Mouse (Mus musculus) CD4-positive naive resting alpha-beta T cell, adult 76 days (primary cell): ENCODE measurements around the gene Tnpo1. TPM values are rescaled to one million over a fixed set of nuclear protein-coding genes. Genes with fewer than 3 reads are reported as not detected.

Experiments
- total RNA-seq: library from RNA; stranded (reverse); gene quantifications from one replicate; pipeline ENCODE4 v1.2.4, GENCODE M21; 2023

The Tnpo1 gene
- 104 TPM for total RNA-seq

DNA sequence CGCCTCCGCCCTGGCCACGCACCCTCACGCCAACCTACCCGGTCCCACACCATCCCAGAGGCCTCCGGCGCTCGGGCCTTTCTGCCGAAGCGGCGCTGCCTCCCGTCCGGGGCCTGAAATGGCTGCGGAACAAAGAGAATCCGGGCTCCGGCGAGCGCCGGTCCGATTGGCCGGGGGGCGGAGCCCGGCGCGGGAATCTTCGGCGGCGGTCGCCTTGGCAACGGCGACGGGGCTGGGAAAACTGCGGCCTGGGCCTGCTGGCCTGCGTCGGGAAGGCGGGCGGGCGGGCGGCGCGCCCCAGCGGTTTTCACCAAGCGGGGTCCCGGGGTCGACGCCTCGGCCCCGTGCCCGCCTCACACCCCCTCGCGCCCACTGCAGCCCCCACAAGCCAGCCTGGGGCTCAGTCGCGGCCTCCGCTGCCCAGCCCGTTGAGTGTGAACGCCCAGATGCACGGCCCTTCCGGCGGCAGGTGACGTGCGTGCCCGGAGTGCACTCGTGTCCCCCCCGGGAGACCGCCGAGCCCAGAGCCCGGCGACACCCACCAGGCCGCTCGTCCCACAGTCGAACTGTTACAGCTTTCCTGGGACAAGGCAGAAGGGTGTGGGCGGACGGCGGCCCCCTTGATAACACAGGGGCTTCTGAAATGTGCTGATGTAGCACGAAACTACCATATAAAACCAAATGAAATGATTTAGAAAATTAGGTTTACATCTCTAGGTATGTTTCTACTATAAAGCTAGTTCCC lies at the start of gene Tnpo1:
TSS of gene Tnpo1 (minus strand) at position 172 of the 745 bp plus-strand sequence.

DNA sequence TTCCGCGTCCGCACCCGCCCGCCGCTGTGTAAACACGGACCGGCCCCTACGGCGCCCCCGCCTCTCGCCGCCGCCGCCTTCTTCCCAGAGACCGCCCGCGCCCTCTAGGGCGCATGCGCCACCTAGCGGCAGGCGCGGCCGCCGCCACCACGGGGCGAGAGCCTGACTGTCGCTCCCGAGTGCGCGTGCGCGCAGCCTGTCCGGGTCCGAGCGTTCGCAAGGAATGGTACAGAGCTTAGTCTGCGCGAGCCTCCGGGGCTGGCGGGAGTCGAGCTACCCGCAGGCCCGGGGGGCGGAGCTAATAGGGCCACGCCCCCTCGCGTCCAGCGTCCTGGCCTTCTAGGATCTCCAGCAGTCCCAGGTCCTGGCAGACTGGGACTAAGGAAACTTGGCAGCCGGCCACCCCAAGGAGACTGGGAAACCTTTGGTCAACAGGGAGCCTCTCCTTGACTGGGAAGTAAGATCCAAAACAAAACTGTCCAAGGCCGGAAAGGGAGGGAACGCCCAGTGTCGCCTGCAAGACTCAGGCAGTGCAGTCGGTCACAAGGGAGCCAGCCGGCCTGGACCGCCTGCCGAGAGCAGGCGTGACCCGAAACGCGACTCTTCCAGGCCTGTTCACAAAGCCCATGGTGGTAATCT lies 110.9 kb downstream of the Tnpo1 start, which contains the start of gene Fcho2:
TSS of gene Fcho2 (minus strand) at position 303 of the 639 bp plus-strand sequence.

Other genes starting within 250 kb of the Tnpo1 start
- 0.50 TPM for gene Tmem171, start 231.6 kb downstream of the Tnpo1 start, total RNA-seq
- 65.3 TPM for gene Fcho2, start 110.9 kb downstream of the Tnpo1 start, total RNA-seq
- gene 1700024P04Rik, start 58.2 kb upstream of the Tnpo1 start, total RNA-seq, result not detected